Mouse (Mus musculus) left cerebral cortex, adult 6 months (tissue): ENCODE results near the gene Atcay. TPM values are rescaled to one million over a fixed set of nuclear protein-coding genes. Genes with fewer than 3 reads are reported as not detected.

Source experiments
- long read RNA-seq, 2 experiments: library from polyadenylated mRNA; unstranded; transcript quantifications; one replicate each; pipeline ENCODE4 v2.0.0; 2019 to 2020
- polyA plus RNA-seq: library from polyadenylated mRNA; unstranded; fragments of <200 nt; fragmentation: Nextera tagmentation; gene quantifications from 2 replicates; pipeline ENCODE4 v1.2.3, GENCODE M21; 2021

Atcay gene
- polyA plus RNA-seq, result 50.9 and 79.7 TPM in 2 replicates
- long read RNA-seq, experiment 1, transcript Atcay-201 (13 exons, 3,736 nt), result major isoform, 286 of 326 reads
- long read RNA-seq, experiment 1, partial matches to known transcripts, result 29 of 326 reads
- long read RNA-seq, experiment 1, other reads (novel, unspliced or antisense), result 11 of 326 reads
- long read RNA-seq, experiment 2, transcript Atcay-201 (13 exons, 3,736 nt), result major isoform, 54 of 90 reads
- long read RNA-seq, experiment 2, partial matches to known transcripts, result 9 of 90 reads
- long read RNA-seq, experiment 2, other reads (novel, unspliced or antisense), result 27 of 90 reads

DNA sequence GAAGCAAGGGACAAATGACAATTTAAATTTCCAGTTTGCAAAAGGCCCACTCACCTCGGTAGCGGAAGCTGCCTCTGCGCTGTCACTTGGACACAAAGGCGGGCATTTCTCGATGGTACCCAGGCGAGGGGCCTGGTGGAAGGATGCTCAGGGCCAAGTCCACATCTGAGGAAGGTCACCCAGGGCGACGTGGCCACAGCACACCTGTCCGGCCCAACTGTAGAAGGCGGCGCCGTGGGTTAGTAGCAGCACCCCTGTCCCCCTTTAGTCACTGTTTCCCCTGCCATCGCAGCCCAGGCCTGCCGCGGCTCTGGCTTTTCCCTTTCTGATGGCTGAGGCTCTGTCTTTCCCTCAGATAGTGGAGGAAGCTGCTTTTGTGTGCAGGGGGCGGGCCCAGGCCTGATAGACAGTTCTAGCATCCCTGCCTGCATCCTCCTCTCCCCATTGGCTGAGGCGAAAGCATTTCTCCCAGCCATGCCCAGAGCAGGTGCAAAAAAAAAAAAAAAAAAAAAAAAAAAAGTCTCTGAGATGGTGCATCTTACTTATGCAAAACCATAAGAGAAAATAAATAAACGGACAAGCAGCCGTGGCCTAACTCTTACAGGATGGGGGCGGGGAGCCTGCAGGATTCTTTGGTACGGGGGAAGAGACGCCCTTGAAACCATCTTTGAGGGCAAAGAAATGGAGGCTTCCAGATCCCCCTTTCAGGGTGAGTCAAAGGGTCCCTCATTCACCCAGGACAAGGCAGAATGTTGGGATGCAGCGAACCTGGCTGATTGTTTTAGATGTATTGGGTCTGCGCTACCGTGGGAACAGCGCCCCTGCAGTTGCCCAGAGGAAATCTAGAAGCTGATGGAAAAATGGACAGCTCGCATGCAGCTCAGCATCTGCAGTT lies at the start of gene Atcay:
Gene Atcay, minus strand, starts transcription at position 396 of the 895 bp plus-strand sequence.

DNA sequence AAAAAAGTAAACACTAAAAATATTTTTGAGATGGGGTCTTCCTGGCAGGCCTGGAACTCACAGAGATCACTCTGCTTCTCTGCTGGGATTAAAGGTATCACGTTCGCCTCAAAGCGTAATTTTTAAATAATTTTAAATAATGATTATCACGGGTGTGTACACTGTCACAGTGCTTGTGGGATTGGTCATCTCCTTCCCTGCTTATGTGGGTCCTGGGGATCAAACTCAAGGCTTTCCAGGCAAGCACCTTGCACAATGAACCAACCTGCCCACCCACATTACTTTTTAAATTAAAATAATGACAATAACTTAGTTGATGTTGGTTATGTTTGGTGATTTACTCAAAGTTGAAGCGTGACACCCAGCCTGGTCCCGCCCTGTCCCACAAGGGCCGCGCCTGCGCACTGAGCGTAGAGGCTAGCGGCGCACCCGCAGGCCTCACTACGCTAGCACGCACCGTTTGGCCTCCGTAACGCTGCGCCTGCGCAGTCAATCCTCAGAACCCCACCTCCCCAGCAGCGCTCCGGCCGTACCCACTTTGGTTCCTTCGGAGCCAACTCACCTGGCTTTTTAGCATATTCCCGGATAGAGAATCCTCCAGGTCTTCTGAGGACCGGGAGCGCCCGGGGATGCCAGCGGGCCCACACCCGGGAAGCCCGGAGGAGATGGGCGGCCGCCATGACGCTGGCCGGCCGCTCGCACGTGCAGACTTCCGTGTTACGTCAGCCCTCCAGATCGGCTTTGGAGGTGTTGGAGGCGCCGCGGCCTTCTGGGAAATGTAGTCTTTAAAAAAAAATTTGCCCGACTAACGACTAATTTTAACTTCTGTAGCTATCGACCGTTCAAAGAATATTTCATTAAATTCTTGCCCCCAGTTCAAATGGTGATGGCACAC lies 35.8 kb upstream of the Atcay start, which contains the start of the genes Mrpl54 and Apba3:
Gene Mrpl54, minus strand, starts transcription at position 724 of the 895 bp plus-strand sequence.
Gene Apba3, plus strand, starts transcription at position 750 of the 895 bp plus-strand sequence.

DNA sequence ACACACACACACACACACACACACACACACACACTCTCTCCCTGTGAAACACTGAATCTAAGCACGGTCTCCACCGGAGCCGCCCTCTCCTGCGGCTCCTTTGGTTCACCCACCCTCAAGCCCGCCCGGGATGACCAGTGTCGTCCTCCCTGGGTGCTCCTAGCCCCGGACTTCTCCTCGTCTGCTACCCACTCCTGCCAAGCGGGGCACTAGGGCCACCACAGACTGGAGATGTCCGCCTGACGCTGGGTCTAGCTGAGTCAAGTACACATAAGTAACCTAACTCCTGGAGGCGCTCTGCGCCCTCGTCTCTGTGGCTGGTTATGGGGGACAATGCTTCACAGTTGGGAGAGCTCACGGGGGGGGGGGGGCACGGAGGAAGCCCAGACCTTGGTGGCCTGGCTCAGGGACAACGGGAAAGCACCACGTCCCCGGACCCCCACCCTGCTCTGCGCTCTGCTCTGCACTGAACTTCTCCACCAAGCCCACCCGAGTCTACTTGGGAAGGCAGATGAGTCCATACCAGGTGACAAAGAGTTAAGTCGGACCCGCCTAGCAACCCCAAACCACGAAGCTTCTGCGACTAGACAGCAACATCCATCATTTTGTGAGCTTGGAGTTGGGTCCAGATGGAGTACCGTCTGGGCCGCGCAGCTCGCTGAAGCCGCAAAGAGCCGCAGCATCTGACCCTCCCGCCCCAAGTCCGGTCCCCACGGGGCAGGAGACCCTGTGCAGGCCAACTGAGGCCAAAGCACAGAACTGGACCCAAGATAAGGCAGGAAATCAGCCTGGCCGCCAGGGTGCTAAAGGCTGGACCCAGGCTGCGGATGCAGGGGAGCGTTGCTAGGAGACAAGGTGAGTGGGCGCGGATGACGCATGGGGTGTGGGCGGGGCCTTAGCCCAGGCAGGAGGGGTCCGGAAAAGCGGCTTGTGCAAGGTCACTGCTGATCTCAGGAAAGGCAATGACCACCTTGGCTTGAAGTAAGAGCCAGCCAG lies 22.1 kb upstream of the Atcay start, which contains the start of gene Matk:
Gene Matk, plus strand, starts transcription at position 512 of the 996 bp plus-strand sequence.

DNA sequence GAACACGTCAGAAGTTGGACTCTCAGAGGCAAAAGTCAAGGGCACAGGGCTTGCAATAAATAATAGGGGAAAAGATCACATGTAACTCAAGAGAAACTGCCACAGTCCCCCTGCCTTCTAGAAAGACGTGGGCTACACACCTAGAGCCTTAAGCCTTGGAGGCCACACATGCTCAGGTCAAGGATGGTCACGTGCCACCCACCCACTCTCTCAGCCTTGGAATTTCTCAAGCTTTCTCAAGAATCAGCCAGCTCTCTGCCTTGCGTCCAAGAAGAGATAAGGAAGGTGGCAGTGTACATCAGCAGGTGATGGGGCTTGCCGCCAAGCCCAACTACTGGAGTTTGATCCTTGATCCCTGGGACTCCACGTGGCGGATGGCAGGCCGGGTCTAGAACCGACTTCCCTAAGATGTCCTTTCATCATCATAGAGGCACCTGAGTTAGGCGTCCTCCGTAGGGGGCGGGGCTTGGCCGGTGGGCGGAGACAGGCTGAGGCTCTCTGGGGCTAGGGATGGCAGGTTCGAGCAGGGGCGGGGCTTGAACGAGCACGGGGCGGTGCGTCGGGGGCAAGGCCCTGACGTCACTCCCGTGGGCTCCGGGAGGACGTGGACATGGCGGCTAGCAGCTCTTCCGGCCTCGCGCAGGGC lies 2.1 kb upstream of the Atcay start, which contains the start of gene Zfr2:
Gene Zfr2, plus strand, starts transcription at position 576 of the 646 bp plus-strand sequence.

DNA sequence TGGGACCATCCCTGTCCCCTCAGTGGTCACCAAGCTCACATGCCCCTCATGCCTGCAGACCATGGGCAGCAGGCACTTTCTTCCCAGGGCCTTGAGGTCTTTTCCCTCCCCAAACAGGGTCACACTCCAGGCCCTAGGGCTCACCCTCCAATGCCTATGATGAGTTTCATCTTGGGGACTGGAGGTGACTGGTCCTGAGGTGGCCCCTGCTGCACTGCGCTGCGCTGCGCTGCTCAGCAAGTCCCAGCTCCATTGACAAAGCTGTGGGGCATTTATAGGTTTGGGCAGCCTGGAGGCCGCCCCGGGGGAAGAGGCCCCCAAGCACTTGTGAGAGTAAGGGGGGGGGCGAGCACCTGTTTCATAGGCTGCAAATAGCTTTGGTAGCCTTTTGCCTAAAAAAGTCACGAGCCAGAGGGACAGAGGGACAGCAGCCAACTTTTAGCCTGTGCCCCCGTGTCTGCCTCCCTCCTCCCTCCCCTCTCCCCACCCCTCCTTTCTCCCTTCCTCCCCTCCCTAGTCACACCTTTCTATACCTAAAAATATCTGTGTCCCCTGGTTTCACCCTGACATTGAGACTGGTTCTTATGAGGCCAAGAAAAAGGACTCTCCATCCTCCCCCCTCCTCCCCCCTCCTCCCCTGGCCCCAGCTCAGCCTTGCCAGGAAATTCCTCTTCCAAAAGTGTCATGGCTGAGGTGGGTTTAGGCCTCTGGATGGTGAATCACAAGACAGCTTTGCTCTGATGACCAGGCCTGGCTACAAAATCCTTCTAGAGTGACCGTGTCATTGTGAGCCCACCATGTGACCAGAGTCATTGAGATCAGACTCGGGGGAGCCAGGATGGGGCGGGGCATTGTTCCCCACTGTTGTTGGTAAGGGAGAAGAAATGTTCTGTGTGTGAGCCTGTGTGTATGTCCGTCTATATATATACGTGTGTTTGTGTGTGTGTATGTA lies 28.6 kb downstream of the Atcay start, which contains the start of gene Nmrk2:
Gene Nmrk2, minus strand, starts transcription at position 245 of the 952 bp plus-strand sequence.

DNA sequence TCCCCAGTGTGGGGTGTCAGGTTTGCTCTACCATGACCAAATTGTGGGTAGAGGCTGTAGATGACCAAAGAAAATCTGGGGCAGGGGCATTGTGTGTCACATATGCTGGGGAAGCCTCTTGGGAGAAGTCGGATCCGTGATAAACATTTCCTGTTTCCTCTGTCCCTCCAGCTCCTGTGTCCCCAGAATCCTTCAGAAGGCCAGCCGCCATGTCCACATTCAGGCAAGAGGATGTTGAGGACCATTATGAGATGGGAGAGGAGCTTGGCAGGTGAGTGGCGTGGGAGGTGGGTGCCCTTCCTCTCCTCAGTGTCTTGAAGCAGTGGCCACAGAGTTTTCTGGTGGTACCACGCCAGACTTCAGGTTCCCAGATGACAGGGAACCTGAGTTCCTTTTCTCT lies 46.8 kb downstream of the Atcay start, which contains the start of gene 4930442H23Rik:
Gene 4930442H23Rik, minus strand, starts transcription at position 45 of the 400 bp plus-strand sequence.

DNA sequence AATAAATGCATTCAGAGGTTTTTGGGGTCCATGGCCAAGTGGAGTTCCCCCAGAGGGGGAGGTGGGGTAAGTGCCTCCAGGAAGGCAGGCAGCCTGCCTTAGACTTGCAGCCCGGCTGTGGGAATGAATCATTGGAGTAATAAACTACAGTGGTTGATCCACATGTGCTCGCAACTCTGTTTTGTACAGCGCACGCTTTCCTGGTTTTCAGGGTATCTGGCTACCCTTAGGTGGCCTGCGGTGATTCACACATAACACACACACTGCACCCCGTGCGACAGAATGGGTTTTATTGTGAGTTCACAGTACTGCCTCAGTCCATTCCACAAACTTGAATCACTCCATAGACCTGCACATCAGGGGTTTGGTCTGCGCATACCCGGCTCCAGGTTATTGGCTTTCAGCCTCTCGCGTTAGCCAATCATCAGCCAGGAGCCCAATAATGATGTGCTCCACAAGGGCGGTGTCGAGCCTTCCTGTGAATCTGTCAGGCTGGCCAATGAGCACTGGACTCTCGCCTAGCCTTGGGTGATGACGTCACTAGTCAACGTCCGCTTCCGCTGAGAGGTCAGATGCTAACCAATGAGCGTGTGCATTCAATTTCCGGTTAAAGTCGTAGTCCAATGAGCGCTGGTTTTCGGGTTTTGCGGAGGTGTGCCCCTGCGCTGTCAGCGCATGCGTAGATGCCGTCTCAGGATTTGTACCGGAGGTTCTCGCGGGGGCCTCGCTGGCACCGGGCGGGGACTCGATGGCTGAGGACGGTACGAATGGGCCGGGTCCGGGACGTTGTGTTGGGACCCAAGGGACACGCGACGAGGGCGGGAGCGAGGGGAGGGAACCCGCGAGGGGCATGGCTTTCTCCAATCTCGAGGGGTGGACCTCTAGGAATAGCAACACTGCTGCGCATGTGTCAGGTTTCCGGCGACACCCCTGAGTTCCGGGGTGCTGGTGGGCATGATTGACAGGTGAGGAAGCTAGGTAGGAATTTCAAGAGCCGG lies 48.0 kb downstream of the Atcay start, which contains the start of gene Dapk3:
Gene Dapk3, plus strand, starts transcription at position 670 of the 998 bp plus-strand sequence.

DNA sequence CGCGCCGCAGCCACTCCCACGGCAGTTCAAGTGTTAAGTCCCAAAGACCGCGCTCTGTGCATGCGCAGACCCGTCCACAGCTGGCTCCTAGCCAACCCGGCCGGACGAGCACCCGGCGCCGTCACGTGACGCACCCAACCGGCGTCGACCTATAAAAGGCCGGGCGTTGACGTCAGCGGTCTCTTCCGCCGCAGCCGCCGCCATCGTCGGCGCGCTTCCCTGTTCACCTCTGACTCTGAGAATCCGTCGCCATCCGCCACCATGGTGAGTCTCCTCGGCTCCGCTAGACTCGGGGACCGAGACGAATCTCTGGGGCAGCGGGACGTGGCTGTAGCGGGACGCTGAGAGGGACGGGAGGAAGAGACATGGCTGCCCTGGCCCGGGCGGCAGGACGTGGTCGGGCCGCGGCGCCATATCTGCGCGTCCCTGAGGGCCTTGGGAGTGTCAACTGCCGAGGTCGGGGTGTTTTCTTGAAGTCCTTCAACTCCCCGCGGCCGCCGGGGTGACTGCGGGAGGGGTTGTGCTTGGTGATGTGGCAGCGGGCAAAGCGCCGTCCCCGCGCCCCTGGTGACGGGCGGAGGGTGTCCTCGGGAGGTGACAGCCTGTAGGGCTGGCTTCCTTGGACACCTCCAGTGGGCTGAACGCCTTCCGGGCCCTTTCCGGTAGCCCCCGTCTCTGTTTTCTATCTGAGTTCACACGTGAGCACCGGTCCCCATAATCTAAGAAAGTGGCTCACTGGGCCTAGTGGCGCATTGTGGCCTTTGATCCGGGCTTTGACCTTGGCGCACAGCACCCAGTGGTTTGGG lies 54.0 kb downstream of the Atcay start, which contains the start of gene Eef2:
Gene Eef2, plus strand, starts transcription at position 166 of the 806 bp plus-strand sequence.

DNA sequence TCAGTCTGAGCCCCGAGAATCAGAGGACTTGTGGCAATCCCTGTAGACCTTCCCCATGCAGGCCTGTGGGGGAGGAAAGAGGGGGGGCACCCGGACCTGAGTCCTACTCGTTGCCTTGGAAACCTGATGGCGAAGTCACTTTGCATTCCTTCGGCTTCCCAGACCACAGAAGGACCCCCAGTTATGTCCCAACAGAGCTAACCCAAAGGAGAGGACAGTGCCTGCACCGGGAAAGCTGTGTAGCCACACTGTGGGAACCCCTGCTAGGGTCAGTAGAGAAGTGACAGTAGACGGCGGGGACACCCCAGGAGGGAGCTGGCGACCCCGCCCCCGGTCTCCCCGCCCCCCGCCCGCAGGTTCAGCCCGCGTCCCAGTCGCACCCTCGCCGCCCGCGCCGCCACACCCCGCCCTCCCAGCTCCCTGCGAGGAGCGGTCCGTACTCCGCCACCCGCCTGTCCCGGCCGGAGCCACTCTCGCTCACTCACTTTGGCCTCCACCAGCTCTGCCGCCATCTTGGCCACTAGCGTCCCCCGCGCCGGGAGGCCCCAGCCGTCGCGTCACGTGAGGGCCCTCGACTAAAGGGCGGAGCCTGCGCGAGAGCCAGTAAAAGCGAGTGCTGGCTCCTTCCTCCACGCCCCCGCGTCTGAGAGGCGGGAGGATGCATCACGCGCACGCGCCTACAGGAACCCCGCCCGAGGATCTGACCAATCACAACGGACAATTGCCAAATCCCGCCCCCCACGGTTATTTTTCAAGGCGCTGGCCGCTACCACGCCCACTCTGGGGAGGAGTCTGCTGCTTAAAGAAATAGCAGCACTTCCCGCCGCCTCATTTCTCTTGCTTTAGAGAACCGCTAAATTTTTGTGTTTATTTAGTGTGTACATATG lies 63.2 kb downstream of the Atcay start, which contains the start of gene Pias4:
Gene Pias4, minus strand, starts transcription at position 724 of the 887 bp plus-strand sequence.

Other genes starting within 250 kb of the Atcay start
- 51.0 and 79.6 TPM in 2 replicates for gene Gng7, start 215.9 kb downstream of the Atcay start, polyA plus RNA-seq
- 37.8 and 61.2 TPM in 2 replicates for gene Diras1, start 205.2 kb downstream of the Atcay start, polyA plus RNA-seq
- 31.5 and 39.4 TPM in 2 replicates for gene Slc39a3, start 193.4 kb downstream of the Atcay start, polyA plus RNA-seq
- gene Sgta, start 170.7 kb downstream of the Atcay start, polyA plus RNA-seq, result 216 and 260 TPM in 2 replicates
- gene Thop1, start 160.8 kb downstream of the Atcay start, polyA plus RNA-seq, result 20.8 and 27.8 TPM in 2 replicates
- gene Creb3l3, start 132.0 kb downstream of the Atcay start, polyA plus RNA-seq, result 0.36 and 0.86 TPM in 2 replicates
- gene Map2k2, start 124.9 kb downstream of the Atcay start, polyA plus RNA-seq, result 111 and 115 TPM in 2 replicates
- gene Zbtb7a, start 95.6 kb downstream of the Atcay start, polyA plus RNA-seq, result 93.9 and 115 TPM in 2 replicates
- 19.6 and 22.7 TPM in 2 replicates for gene Pias4, start 62.9 kb downstream of the Atcay start, polyA plus RNA-seq
- gene Eef2, start 54.2 kb downstream of the Atcay start, polyA plus RNA-seq, result 720 and 722 TPM in 2 replicates
- gene Dapk3, start 47.8 kb downstream of the Atcay start, polyA plus RNA-seq, result 1.8 and 81.3 TPM in 2 replicates
- gene 4930442H23Rik, start 47.0 kb downstream of the Atcay start, polyA plus RNA-seq, result 0.09 TPM in 1 of 2 replicates, not detected in the other
- gene Nmrk2, start 28.8 kb downstream of the Atcay start, polyA plus RNA-seq, result not detected in 2 replicates
- gene Zfr2, start 2.3 kb upstream of the Atcay start, polyA plus RNA-seq, result 25.5 and 28.7 TPM in 2 replicates
- 125 and 168 TPM in 2 replicates for gene Matk, start 22.1 kb upstream of the Atcay start, polyA plus RNA-seq
- gene Mrpl54, start 36.1 kb upstream of the Atcay start, polyA plus RNA-seq, result 120 and 129 TPM in 2 replicates
- 20.8 and 21.3 TPM in 2 replicates for gene Apba3, start 36.1 kb upstream of the Atcay start, polyA plus RNA-seq
- gene Tjp3, start 60.7 kb upstream of the Atcay start, polyA plus RNA-seq, result 0.21 and 0.37 TPM in 2 replicates
- gene Pip5k1c, start 62.1 kb upstream of the Atcay start, polyA plus RNA-seq, result 70.9 and 115 TPM in 2 replicates
- gene Cactin, start 90.3 kb upstream of the Atcay start, polyA plus RNA-seq, result 13.7 and 15.7 TPM in 2 replicates
- gene Tbxa2r, start 97.9 kb upstream of the Atcay start, polyA plus RNA-seq, result 0.78 and 1.2 TPM in 2 replicates
- gene Gipc3, start 112.4 kb upstream of the Atcay start, polyA plus RNA-seq, result 0.44 and 0.73 TPM in 2 replicates
- 24.0 and 36.0 TPM in 2 replicates for gene Hmg20b, start 119.6 kb upstream of the Atcay start, polyA plus RNA-seq
- 11.3 and 14.9 TPM in 2 replicates for gene Mfsd12, start 126.7 kb upstream of the Atcay start, polyA plus RNA-seq
- 0.19 and 0.63 TPM in 2 replicates for gene 4930404N11Rik, start 135.0 kb upstream of the Atcay start, polyA plus RNA-seq
- gene Fzr1, start 147.7 kb upstream of the Atcay start, polyA plus RNA-seq, result 50.1 and 52.0 TPM in 2 replicates
- 160 and 212 TPM in 2 replicates for gene Dohh, start 153.6 kb upstream of the Atcay start, polyA plus RNA-seq
- gene Gm48551, start 153.6 kb upstream of the Atcay start, polyA plus RNA-seq, result 2.5 and 3.2 TPM in 2 replicates
- gene Gm48552, start 158.2 kb upstream of the Atcay start, polyA plus RNA-seq, result 0.80 and 2.4 TPM in 2 replicates
- 1.6 and 2.1 TPM in 2 replicates for gene Smim24, start 162.2 kb upstream of the Atcay start, polyA plus RNA-seq
- gene Nfic, start 224.8 kb upstream of the Atcay start, polyA plus RNA-seq, result 21.8 and 30.9 TPM in 2 replicates